Mouse (Mus musculus) forebrain, embryonic 10.5 days (tissue): Measurements from ENCODE around the gene Mum1. TPM values are rescaled to one million over a fixed set of nuclear protein-coding genes. Genes with fewer than 3 reads are reported as not detected.
A peak's percentile ranks its signal among the peaks of the same experiment; 100 is the strongest.
"Not testable (repeated sequence)": the region's sequence is repeated elsewhere in the genome, so short reads cannot be mapped to it uniquely, and the experiment has no call there.

ENCODE experiments used
- DNase-seq: peaks from one replicate; pipeline ENCODE4 v3.0.0-alpha.2; 2017; ENCODE audit warnings: low spot score; ENCODE audit errors: extremely low spot score
- H3K27ac ChIP-seq: fragments of 300-500 bp; sonication (generic); 2 replicates; pipeline ENCODE4 v1.5.1; 2016; ENCODE audit warnings: mild to moderate bottlenecking
- H3K27me3 ChIP-seq: fragments of 300-500 bp; sonication (generic); 2 replicates; pipeline ENCODE4 v1.6.1; 2016; ENCODE audit warnings: mild to moderate bottlenecking; ENCODE audit not compliant: poor library complexity, severe bottlenecking
- H3K36me3 ChIP-seq: fragments of 300-500 bp; sonication (generic); replicated peaks from 2 replicates; pipeline ENCODE4 v1.6.1; 2016; ENCODE audit warnings: mild to moderate bottlenecking, moderate library complexity
- H3K4me1 ChIP-seq: fragments of 300-500 bp; sonication (generic); 2 replicates; pipeline ENCODE4 v1.6.1; 2016
- H3K4me3 ChIP-seq: fragments of 300-500 bp; sonication (generic); 2 replicates; pipeline ENCODE4 v1.5.1; 2016; ENCODE audit warnings: mild to moderate bottlenecking, moderate library complexity
- H3K9me3 ChIP-seq: fragments of 300-500 bp; sonication (generic); 2 replicates; pipeline ENCODE4 v1.6.1; 2016; ENCODE audit warnings: mild to moderate bottlenecking, moderate library complexity
- WGBS: fragments of 180-500 bp; shearing (Covaris S2); methylation state at CpG from one replicate; pipeline ENCODE4 v1.1.7; 2016; 5-methylcytosine and 5-hydroxymethylcytosine counted together
- polyA plus RNA-seq: library from polyadenylated mRNA; unstranded; fragments of >200 nt; fragmentation: Nextera tagmentation; extraction: Ambion mirVana; gene quantifications from 2 replicates; pipeline ENCODE4 v1.2.1, GENCODE M21; 2016

Gene Mum1
- polyA plus RNA-seq, 1 experiment from 2014 or later: 89.4 TPM

DNA sequence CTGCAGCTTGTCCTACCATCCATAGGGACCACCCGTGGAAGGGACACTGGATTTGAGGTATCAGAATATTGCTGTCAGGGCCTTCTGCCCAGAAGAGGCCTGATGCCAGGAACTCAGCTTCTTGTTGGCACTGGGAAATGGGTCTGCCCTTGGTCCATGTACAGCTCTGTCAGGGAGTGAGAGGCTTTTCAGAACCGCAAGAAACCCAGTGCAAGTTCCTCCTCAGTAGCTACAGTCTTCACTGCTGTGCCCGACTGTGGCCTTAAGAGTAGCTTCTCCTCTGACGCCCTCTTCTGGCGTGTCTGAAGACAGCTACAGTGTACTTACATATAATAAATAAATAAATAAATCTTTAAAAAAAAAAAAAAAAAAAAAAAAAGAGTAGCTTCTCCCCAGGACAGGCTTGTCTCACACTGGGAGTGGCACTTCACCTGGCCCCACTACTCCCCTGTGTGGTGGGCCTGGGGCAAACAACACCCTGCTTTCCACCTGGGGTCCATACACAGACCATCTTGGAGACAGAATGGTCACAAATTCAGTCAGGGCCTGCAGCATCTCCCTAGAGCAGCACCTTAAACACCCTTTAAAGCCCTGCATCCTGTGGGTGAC, 18.7 kb downstream of the Mum1 start:
- Histone ChIP-seq H3K4me3 (peak overlapping the region; percentile 18; the same call in 1 of the 2 replicates), H3K4me1 (peaks cover 26% of the 10 kb centered on the region), H3K9me3 (no peaks in the 10 kb centered on the region), H3K27me3 (no peaks in the 10 kb centered on the region), H3K36me3 (peaks cover 49% of the 10 kb centered on the region), H3K27ac (peak overlapping the region; percentile 78)
- 46% methylated on average over 5 of the region's 5 CpGs for WGBS
- peak; percentile 40 for DNase-seq

DNA sequence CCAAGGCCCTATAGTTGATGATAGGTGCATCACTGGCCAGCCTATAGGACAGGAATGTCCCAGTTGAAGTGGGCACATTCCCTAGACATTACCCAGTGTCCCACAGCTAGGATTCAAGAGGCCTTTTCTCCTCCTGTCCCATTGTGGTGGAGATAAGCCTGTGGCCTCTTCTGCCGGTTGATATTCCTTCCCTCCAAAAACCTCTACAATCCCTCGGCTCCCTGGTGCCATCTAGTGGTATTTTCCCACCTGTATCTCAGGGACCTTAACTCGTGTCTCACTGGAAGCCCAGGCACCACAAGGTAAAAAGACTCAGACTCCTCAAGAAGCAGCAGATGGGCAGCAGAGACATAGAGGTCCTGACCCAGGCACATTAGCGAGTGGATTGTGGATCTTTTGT, 19.4 kb downstream of the Mum1 start:
- Histone ChIP-seq H3K36me3 (peaks cover 42% of the 10 kb centered on the region), H3K27me3 (no peaks in the 10 kb centered on the region), H3K27ac (peak overlapping the region; percentile 78), H3K4me1 (peaks cover 33% of the 10 kb centered on the region), H3K4me3 (peak overlapping the region; percentile 18; the same call in 1 of the 2 replicates), H3K9me3 (no peaks in the 10 kb centered on the region)
- WGBS: 5% methylated on average over 4 of the region's 4 CpGs
- DNase-seq: peak; percentile 77

DNA sequence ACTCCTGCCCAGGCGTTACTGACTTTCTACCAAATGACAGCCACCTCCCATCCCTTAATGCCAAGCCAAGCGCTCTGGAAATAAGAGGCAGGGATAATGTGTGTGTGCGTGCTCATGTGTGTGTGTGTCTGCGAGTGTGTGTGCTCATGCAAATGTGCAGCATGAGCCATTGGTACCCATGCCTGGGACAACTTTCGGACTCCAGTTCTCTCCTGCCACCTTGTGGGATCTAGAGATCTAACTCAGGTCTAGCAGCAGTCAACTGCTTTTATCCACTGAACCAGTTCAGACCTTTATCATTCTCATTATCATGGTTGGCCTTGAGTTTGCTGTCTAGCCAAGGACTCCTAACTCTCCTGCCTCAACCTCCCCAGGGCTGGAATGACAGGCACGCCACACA, 21.6 kb downstream of the Mum1 start:
- H3K4me3 ChIP-seq: 0 out of 2 replicates have a peak overlapping the region, but pooled peaks have one; percentile 74
- 68% methylated on average over 6 of the region's 6 CpGs for WGBS
- DNase-seq: no peak

DNA sequence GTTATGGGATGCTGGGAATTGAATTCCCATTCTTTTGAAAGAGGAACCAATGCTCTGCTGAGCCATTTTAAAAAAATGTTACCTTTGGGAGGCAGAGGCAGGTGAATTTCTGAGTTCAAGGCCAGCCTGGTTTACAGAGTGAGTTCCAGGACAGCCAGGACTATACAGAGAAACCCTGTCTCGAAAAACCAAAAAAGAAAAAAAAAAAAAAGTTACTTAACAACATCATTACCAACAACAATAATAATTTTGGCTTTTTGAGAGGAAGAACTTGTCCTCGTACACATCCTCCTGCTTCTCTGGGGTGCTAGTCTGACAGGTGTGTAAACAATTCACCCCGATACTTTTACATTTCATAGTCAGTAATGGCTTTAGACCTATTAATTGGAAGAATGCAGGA, 22.2 kb downstream of the Mum1 start:
- 0 out of 2 replicates have a peak overlapping the region, but pooled peaks have one; percentile 91 for H3K27ac ChIP-seq
- H3K4me3 ChIP-seq: peak overlapping the region; percentile 74
- WGBS: 66% methylated on average over 3 of the region's 3 CpGs
- H3K9me3 ChIP-seq, DNase-seq, H3K27me3 ChIP-seq: not testable (repeated sequence)
- H3K36me3 ChIP-seq: peaks cover 26% of the 10 kb centered on the region
- H3K4me1 ChIP-seq: peaks cover 36% of the 10 kb centered on the region

More for the DNA sequence above, 21.6 kb downstream of the Mum1 start:
- Histone ChIP-seq H3K27ac (no peak overlapping the region), H3K9me3 (no peaks in the 10 kb centered on the region), H3K36me3 (peaks cover 26% of the 10 kb centered on the region), H3K27me3 (no peaks in the 10 kb centered on the region), H3K4me1 (peaks cover 36% of the 10 kb centered on the region)

DNA sequence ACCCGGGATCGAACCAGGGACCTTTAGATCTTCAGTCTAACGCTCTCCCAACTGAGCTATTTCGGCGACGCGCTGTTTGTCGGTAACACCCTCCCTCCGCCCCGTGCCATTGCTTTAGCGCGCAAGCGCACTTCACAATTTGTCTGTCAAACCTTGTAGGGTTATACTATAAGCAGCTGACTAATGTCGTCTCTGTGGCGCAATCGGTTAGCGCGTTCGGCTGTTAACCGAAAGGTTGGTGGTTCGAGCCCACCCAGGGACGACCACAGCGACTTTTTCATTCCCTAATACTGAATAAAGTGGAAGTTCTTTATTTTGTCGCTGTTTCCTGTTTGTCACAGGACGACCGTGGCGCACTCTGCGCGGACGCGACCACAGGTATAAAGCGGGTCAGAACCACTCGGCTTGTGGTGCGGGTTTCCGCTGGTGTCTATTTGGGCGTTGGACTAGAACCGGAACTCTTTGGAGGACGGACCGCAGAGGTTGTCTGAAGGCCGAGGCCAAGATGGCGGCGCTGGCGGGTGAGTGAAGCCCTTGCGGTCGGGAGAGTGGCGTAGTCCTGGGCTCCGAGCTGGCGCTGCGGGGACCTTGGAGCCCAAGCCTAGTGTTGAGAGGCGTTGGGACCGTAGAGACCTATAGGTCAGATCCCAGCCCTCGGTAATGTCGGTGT, 22.9 kb downstream of the Mum1 start, which contains the start of gene Ndufs7:
TSS of gene Ndufs7 (plus strand) at position 151 of the 670 bp plus-strand sequence.
- Histone ChIP-seq H3K27ac (peak within 1 kb of the TSS; percentile 91), H3K4me1 (peaks cover 36% of the 10 kb centered on the region), H3K27me3 (no peaks in the 10 kb centered on the region), H3K9me3 (no peaks in the 10 kb centered on the region), H3K36me3 (peaks cover 26% of the 10 kb centered on the region), H3K4me3 (peak within 1 kb of the TSS; percentile 74)
- DNase-seq: peak; percentile 92
- WGBS: under 1% methylated on average over 53 of the region's 53 CpGs

DNA sequence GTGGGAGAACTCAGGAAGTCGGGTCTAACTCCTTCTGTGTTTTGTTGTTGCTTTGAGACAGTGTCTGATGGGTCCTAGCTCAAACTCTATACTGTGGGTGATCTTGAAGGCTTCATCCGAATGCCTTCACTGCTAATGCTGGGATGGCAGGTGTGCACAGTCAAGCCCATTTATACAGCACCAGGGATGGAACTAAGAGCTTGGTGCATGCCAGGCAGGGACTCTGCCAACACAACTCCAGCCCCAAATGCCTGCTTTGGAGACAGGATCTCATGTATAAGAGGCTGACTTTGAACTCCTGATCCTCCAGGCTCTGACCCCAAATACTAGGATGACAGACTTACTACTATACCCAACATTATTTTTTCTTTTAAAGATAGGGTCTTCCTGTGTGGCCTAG, 23.8 kb downstream of the Mum1 start:
- Histone ChIP-seq H3K27me3 (no peaks in the 10 kb centered on the region), H3K4me3 (peak overlapping the region; percentile 74), H3K27ac (peak overlapping the region; percentile 91), H3K36me3 (peaks cover 28% of the 10 kb centered on the region), H3K4me1 (peaks cover 36% of the 10 kb centered on the region), H3K9me3 (no peaks in the 10 kb centered on the region)
- WGBS: 46% methylated on average over 2 of the region's 2 CpGs
- DNase-seq: no peak

DNA sequence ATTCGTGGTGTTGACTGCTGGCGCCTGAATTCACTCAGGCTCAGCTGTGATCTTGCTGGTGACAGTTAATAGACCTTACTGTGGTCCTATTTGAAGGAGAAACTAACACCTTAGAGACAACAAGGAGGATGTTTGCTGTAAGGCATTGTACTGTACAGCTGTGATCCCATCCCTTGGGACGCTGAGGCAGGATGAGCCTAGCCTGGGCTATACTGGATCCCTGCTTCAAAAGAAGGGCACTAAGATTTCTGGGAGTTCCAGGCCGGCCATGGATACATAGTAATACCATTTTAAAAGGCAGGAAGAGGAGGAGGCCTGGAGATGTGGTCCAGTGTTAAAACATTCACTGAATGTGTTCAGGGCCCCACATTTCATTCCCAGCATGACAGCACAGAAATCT, 24.3 kb downstream of the Mum1 start:
- Histone ChIP-seq H3K27ac (no peak overlapping the region), H3K4me1 (peaks cover 31% of the 10 kb centered on the region), H3K9me3 (no peaks in the 10 kb centered on the region), H3K4me3 (peak overlapping the region; percentile 74), H3K27me3 (no peaks in the 10 kb centered on the region), H3K36me3 (peaks cover 33% of the 10 kb centered on the region)
- no peak for DNase-seq
- WGBS: 90% methylated on average over 4 of the region's 4 CpGs

DNA sequence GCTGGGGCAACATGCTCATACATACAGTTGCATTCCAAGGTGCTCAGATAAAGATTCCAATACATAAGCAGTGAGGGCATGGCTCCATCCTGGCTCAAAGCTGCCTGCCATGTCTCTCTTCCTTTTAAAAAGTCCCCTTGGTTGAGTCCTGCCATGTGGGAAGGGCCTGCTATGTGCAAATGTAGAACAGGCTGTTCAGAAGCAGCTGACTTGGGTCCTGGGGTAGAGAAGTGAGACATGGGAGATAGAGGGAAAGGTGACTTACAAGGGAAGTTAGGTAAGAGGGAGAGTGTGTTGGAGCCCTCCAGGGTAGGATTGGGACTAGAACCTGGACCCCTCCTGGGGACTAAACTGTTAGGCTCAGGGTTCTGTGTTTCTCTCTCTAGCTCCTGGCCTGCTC, 25.8 kb downstream of the Mum1 start:
- H3K27me3 ChIP-seq: no peaks in the 10 kb centered on the region
- H3K4me1 ChIP-seq: peaks cover 32% of the 10 kb centered on the region
- H3K27ac ChIP-seq: no peak overlapping the region
- no peaks in the 10 kb centered on the region for H3K9me3 ChIP-seq
- H3K4me3 ChIP-seq: no peak overlapping the region
- H3K36me3 ChIP-seq: peaks cover 47% of the 10 kb centered on the region
- no peak for DNase-seq

DNA sequence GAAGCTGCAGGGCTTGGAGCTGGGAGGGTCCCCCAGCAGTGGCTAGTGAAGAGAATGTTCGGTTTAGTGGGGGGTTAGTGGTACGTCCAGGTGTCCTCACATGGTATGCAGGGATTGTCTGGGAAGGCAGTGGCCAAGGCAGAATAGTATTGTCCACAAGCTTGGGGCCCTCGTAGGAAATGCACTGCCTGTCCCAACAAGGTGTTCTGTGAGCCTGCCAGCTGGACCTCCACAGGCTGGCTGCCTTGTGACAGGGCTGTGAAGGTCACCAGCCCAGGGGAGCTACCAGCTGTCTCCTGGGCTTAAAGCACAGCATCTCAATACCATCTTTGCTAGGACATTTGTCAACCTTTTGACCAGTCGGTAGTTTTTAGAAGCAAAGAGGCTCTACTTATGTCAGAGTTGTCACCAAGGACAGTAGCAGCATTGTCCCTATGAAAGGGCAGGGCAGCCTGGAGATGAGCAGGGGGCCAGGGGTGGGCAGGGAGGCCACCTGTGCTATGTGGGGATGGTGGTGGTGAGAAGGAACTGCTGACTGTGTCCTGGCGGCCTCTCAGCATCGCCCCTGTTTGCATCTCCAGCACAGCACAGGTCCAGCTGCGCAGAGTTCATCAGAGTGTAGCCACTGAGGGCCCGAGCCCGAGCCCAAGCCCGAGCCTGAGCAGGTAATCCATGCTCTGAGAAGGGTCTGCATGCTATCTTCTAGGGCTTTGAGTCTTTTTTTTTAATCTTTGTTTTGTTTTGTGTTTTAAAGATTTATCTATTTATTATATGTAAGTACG, 26.4 kb downstream of the Mum1 start:
- no peak overlapping the region for H3K27ac ChIP-seq
- H3K4me1 ChIP-seq: peaks cover 31% of the 10 kb centered on the region
- H3K9me3 ChIP-seq: no peaks in the 10 kb centered on the region
- H3K36me3 ChIP-seq: peaks cover 53% of the 10 kb centered on the region
- DNase-seq: no peak
- H3K4me3 ChIP-seq: no peak overlapping the region
- no peaks in the 10 kb centered on the region for H3K27me3 ChIP-seq
- WGBS: 92% methylated on average over 11 of the region's 11 CpGs

DNA sequence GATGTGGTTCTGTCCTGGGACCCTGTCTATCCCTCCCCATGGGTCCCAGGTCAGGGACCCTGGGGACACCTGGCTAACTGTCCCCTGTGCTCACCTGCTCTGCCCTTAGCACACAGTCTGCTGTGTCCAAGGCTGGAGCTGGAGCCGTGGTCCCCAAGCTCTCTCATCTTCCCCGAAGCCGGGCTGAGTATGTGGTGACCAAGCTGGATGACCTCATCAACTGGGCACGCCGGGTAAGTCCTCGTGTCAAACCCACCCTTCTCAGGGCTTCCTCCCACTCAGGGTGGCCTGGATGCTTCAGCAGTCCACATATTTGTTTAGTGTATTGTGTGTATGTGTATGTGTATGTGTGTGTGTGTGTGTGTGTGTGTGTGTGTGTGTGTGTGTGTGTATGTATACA, 27.3 kb downstream of the Mum1 start:
- no peaks in the 10 kb centered on the region for H3K9me3 ChIP-seq
- H3K27ac ChIP-seq: no peak overlapping the region
- H3K36me3 ChIP-seq: peaks cover 62% of the 10 kb centered on the region
- no peak for DNase-seq
- WGBS: 91% methylated on average over 6 of the region's 6 CpGs
- H3K4me1 ChIP-seq: peaks cover 29% of the 10 kb centered on the region
- no peak overlapping the region for H3K4me3 ChIP-seq
- no peaks in the 10 kb centered on the region for H3K27me3 ChIP-seq

DNA sequence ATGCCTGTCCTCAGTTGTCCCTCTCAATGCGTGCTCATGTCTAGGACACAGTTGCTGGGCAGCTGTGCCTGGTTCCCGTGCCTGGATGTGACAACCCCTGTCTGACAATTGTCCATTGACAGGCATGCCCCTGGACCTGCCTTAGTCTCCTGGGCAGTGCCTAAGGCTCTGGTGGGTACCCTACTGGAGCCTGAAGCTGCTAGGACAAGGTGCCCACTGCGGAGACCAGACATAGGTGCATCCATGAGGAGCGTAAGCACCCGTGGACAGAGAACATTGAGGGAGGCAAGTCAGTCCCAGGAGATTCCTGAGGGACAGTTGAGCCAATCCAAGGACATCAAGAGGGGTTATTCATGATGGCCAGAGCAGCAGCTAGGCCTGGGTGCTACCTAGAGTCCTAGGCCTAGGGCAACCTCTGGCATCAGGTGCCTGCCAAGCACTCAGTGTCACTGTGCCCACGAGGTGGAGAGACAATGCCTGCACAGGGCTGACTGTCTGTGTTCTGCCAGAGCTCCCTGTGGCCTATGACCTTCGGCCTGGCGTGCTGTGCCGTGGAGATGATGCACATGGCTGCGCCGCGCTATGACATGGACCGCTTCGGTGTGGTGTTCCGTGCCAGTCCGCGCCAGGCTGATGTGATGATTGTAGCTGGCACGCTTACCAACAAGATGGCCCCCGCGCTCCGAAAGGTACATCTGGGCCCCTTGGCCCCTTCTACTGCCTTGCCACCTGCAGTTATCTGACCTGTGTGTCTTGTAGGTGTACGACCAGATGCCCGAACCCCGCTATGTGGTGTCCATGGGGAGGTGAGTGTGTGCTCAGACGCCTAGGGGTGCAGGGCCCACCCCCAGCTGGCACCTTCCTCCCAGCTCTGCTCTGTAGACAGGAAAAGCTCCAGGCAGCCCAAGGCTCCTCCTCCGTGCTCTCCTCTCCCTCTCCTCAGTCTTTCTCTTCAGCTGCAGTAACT, 28.4 kb downstream of the Mum1 start:
- Histone ChIP-seq H3K9me3 (no peaks in the 10 kb centered on the region), H3K4me3 (no peak overlapping the region), H3K27ac (no peak overlapping the region), H3K4me1 (peaks cover 39% of the 10 kb centered on the region), H3K27me3 (peaks cover 7% of the 10 kb centered on the region), H3K36me3 (peaks cover 72% of the 10 kb centered on the region)
- 95% methylated on average over 26 of the region's 26 CpGs for WGBS
- DNase-seq: no peak
